Mouse (Mus musculus) retina, adult 2 months (tissue): ENCODE data around the gene Lsm11.

Source experiments
- DNase-seq: peaks from one replicate; pipeline ENCODE4 v3.0.0-alpha.2; 2012; ENCODE audit warnings: low read depth, low spot score

Lsm11 gene

GRCm38 (mm10) chr11:45927456-45927855 is 17.3 kb downstream of the Lsm11 start:
- no peak for DNase-seq

- DNase-seq, result peak; percentile 57
Observed at GRCm38 (mm10) chr11:45926640-45927082, 18.1 kb downstream of the Lsm11 start.

GRCm38 (mm10) chr11:45925436-45925835 is 19.3 kb downstream of the Lsm11 start:
- no peak for DNase-seq

GRCm38 (mm10) chr11:45921480-45921898 is 23.2 kb downstream of the Lsm11 start:
- DNase-seq, result no peak

- DNase-seq, result no peak
Observed at GRCm38 (mm10) chr11:45921026-45921425, 23.7 kb downstream of the Lsm11 start.

GRCm38 (mm10) chr11:45918836-45919235 is 25.9 kb downstream of the Lsm11 start:
- no peak for DNase-seq

GRCm38 (mm10) chr11:45918018-45918417 is 26.7 kb downstream of the Lsm11 start:
- no peak for DNase-seq

GRCm38 (mm10) chr11:45916196-45916595 is 28.5 kb downstream of the Lsm11 start:
- no peak for DNase-seq

- no peak for DNase-seq
Observed at GRCm38 (mm10) chr11:45910701-45911100, 34.0 kb downstream of the Lsm11 start.

- DNase-seq, result no peak
Observed at GRCm38 (mm10) chr11:45908894-45909293, 35.8 kb downstream of the Lsm11 start.

- no peak for DNase-seq
Observed at GRCm38 (mm10) chr11:45908070-45908469, 36.7 kb downstream of the Lsm11 start.

- DNase-seq, result no peak
Observed at GRCm38 (mm10) chr11:45907301-45907700, 37.4 kb downstream of the Lsm11 start.

GRCm38 (mm10) chr11:45906109-45906786 is 38.5 kb downstream of the Lsm11 start:
- no peak for DNase-seq

- no peak for DNase-seq
Observed at GRCm38 (mm10) chr11:45900233-45901015, 44.3 kb downstream of the Lsm11 start.

GRCm38 (mm10) chr11:45897392-45897791 is 47.3 kb downstream of the Lsm11 start:
- DNase-seq, result no peak

GRCm38 (mm10) chr11:45892861-45893360 is 51.8 kb downstream of the Lsm11 start:
- no peak for DNase-seq

GRCm38 (mm10) chr11:45890423-45890822 is 54.3 kb downstream of the Lsm11 start:
- no peak for DNase-seq

- no peak for DNase-seq
Observed at GRCm38 (mm10) chr11:45889981-45890380, 54.8 kb downstream of the Lsm11 start.

GRCm38 (mm10) chr11:45888471-45889030 is 56.2 kb downstream of the Lsm11 start:
- no peak for DNase-seq

GRCm38 (mm10) chr11:45886596-45886995 is 58.1 kb downstream of the Lsm11 start:
- no peak for DNase-seq

- DNase-seq, result no peak
Observed at GRCm38 (mm10) chr11:45885606-45886230, 59.0 kb downstream of the Lsm11 start.

GRCm38 (mm10) chr11:45884029-45884428 is 60.7 kb downstream of the Lsm11 start:
- DNase-seq, result peak; percentile 9
